Mouse (Mus musculus) forebrain, embryonic 14.5 days (tissue): ENCODE measurements at regions not wholly inside any gene's neighbourhood (a gene's known extent, or its start where the extent isn't known, plus 50 kb on each side); places are given as distances from the start of the nearest gene placed in this dataset.

ENCODE experiments used
- ATAC-seq: fragments of 200-750 bp; cut with Nextera tagmentation; 2 replicates; pipeline ENCODE4 v1.8.0; 2017; ENCODE audit warnings: mild to moderate bottlenecking, moderate library complexity
- DNase-seq: peaks from one replicate; pipeline ENCODE4 v3.0.0-alpha.2; 2015; ENCODE audit warnings: low spot score
- H3K27ac ChIP-seq: fragments of 300-500 bp; sonication (generic); 2 replicates; pipeline ENCODE4 v1.5.1; 2014; ENCODE audit warnings: low read depth, mild to moderate bottlenecking, control low read depth, low read length, moderate library complexity
- H3K27me3 ChIP-seq: fragments of 300-500 bp; sonication (generic); replicated peaks from 2 replicates; pipeline ENCODE4 v1.6.1; 2014; ENCODE audit warnings: low read length, control low read depth, mixed read lengths; ENCODE audit not compliant: control insufficient read depth, insufficient read depth
- H3K36me3 ChIP-seq: fragments of 300-500 bp; sonication (generic); 2 replicates; pipeline ENCODE4 v1.6.1; 2014; ENCODE audit warnings: low read length, control low read depth; ENCODE audit not compliant: control insufficient read depth, insufficient read depth
- H3K4me1 ChIP-seq: fragments of 300-500 bp; sonication (generic); 2 replicates; pipeline ENCODE4 v1.6.1; 2014; ENCODE audit warnings: antibody characterized with exemption, low read length, control low read depth; ENCODE audit not compliant: control insufficient read depth, insufficient read depth
- H3K4me2 ChIP-seq: fragments of 300-500 bp; sonication (generic); 2 replicates; pipeline ENCODE4 v1.6.1; 2014; ENCODE audit warnings: mild to moderate bottlenecking, control low read depth, low read length
- H3K4me3 ChIP-seq: fragments of 300-500 bp; sonication (generic); 2 replicates; pipeline ENCODE4 v1.5.1; 2014; ENCODE audit warnings: low read depth, low read length, control low read depth
- H3K9ac ChIP-seq: fragments of 300-500 bp; sonication (generic); 2 replicates; pipeline ENCODE4 v1.6.1; 2014; ENCODE audit warnings: mild to moderate bottlenecking, low read length, control low read depth, moderate library complexity
- H3K9me3 ChIP-seq: fragments of 300-500 bp; sonication (generic); replicated peaks from 2 replicates; pipeline ENCODE4 v1.6.1; 2016; ENCODE audit warnings: low read length, control low read depth, mixed read lengths; ENCODE audit not compliant: control insufficient read depth
- WGBS: fragments of 180-500 bp; shearing (Covaris S2); extraction: QIAGEN DNeasy Blood & Tissue Kit; methylation state at CpG from one replicate; pipeline ENCODE4 v1.1.7; 2014; 5-methylcytosine and 5-hydroxymethylcytosine counted together

DNA sequence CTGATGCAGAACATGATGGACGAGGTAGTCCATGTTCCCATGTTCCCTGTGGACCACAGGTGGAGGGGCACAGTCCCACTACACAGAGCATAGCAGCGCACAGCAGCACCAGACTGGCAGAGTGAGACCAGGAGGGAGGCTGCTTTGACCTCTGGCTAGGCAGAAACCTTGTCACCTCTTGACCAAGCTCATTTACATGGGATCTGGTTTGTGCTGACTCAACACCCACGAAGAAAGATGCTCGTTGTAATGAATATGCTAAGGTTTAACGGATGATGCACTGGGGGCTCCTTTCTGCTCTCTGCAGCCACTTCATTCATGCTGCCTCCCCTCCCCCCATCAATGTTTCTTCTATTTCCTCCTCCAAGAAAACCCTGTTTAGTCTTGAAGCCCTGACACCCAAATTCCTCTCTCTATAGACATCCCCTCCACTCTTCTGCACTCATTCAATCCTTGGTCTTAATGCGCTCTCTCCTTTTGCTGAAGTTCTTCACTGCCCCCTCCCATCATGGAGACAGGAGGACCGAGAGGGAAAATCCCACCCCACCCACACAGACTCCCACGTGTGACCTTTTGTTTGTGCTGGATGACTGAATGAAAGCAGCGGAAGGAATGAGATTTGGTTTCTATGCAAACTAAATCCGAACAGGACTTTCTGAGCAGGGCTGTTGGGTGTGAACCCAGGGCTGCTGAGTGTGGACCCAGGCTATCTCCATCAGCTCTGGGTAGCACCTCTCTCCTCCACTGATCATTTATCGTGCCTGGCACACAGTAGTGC, 156.6 kb upstream of the Spdye4c start:
- H3K9ac ChIP-seq, result no peak overlapping the region
- H3K9me3 ChIP-seq, result no peaks in the 10 kb centered on the region
- DNase-seq (no peak), ATAC-seq (no peak)
- H3K4me3 ChIP-seq, result no peak overlapping the region
- WGBS, result 40% methylated on average over 11 of the region's 11 CpGs
- H3K27ac ChIP-seq, result no peak overlapping the region
- no peaks in the 10 kb centered on the region for H3K36me3 ChIP-seq
- no peaks in the 10 kb centered on the region for H3K4me1 ChIP-seq
- no peaks in the 10 kb centered on the region for H3K27me3 ChIP-seq
- no peak overlapping the region for H3K4me2 ChIP-seq

DNA sequence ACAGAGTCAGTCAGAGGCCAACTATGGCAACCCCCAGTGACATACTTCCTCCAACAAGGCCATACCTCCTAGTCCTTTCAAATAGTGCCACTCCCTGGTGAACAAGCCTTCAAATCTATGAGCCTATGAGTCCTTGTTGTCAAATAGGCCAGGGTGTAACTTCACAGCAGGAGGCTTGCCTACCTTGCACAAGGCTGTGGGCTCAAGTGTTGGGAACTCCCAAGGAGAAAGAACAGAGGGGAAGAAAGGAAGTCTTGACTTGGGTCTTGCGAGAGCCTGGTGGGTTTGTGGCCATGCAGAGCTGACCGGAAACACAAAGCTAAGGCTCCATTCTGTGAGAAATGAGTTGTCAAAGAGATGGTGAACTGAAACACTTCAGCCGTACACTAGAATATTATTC, 154.6 kb upstream of the Spdye4c start:
- no peaks in the 10 kb centered on the region for H3K27me3 ChIP-seq
- no peak overlapping the region for H3K9ac ChIP-seq
- no peak overlapping the region for H3K27ac ChIP-seq
- H3K36me3 ChIP-seq, result no peaks in the 10 kb centered on the region
- DNase-seq (no peak), ATAC-seq (no peak)
- H3K9me3 ChIP-seq, result no peaks in the 10 kb centered on the region
- no peak overlapping the region for H3K4me3 ChIP-seq
- no peaks in the 10 kb centered on the region for H3K4me1 ChIP-seq
- no peak overlapping the region for H3K4me2 ChIP-seq
- 95% methylated on average over 3 of the region's 3 CpGs for WGBS

DNA sequence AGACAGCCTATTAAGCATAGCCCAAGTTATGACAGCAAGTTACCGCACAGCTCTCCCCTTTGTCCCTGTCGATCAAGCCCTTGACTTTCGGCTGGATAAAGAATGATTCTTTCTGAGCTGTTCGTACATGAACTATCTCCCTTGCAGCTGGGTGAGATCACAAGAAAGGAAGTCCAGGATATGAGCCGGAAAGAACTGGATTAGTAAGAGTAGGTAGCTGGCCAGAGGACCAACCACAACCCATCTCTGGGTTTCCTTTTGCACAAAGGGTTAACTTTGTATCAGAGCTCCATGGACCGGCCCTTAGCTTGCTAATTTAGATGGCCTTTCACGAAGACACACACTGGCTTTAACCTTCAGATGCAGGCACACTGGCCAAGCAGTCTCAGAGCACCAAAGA, 153.3 kb upstream of the Spdye4c start:
- ATAC-seq (no peak), DNase-seq (no peak)
- Histone ChIP-seq H3K4me3 (no peak overlapping the region), H3K4me2 (no peak overlapping the region), H3K27me3 (no peaks in the 10 kb centered on the region), H3K27ac (no peak overlapping the region), H3K9me3 (no peaks in the 10 kb centered on the region), H3K36me3 (no peaks in the 10 kb centered on the region), H3K9ac (no peak overlapping the region), H3K4me1 (no peaks in the 10 kb centered on the region)
- 67% methylated on average over 7 of the region's 7 CpGs for WGBS

DNA sequence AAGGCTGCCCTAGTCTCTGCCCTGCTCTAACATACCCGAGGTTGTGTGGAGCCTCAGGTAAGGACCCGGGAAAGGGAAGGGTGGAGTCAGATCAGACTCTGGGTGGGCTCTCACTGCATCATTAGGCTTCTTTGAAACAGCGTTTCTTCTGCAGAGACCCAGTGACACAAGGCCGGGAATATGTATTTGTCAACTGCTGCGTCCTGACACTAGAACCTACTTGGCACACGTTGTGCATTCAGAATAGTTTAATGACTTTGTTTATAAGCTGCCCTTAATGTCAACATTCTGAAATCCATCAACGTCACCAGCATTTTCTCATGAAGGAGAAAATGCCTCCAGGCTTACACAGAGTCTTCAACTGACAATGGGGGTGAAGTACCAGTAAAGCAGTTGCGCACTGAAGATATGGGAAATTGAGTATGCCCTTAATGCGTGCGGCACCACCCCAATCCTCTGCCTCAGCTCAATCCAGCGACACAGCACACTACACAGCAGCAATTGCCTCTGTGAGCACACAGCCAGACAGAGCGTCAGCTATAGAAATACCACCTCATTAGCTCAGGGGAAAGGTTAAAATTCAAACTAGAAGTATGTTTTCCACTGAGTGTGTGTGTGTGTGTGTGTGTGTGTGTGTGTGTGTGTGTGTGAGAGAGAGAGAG, 152.7 kb upstream of the Spdye4c start:
- WGBS, result 73% methylated on average over 12 of the region's 12 CpGs
- ATAC-seq, result no peak
- no peaks in the 10 kb centered on the region for H3K36me3 ChIP-seq

DNA sequence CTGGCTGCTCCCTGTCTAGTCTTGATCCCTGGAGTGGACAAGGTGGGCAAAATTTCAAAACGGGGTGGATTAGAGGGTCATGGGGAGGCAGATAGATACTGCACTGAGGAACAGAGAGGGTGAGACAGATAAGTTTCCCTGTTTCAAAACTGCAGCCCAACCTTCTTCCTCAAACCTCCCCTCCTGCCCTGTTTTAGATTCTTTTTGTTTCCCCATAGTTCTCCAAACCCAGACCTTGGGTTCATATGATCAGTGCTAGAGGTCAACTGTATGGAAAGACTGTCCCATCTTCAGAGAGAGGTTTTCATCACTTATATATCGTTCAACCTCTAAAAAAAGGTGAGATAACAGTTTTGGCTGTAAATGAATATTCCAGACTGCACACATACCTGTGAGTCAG, 152.1 kb upstream of the Spdye4c start:
- Histone ChIP-seq H3K4me1 (no peaks in the 10 kb centered on the region), H3K27me3 (no peaks in the 10 kb centered on the region), H3K9ac (no peak overlapping the region), H3K4me3 (no peak overlapping the region), H3K27ac (no peak overlapping the region), H3K4me2 (no peak overlapping the region), H3K36me3 (no peaks in the 10 kb centered on the region), H3K9me3 (no peaks in the 10 kb centered on the region)
- 84% methylated on average over 2 of the region's 2 CpGs for WGBS
- DNase-seq, result no peak
- ATAC-seq, result no peak

More for the DNA sequence above, 152.7 kb upstream of the Spdye4c start:
- no peak overlapping the region for H3K4me2 ChIP-seq
- H3K4me1 ChIP-seq, result no peaks in the 10 kb centered on the region
- H3K9me3 ChIP-seq, result no peaks in the 10 kb centered on the region
- no peak for DNase-seq
- H3K27ac ChIP-seq, result no peak overlapping the region
- H3K9ac ChIP-seq, result no peak overlapping the region
- H3K27me3 ChIP-seq, result no peaks in the 10 kb centered on the region
- H3K4me3 ChIP-seq, result no peak overlapping the region

DNA sequence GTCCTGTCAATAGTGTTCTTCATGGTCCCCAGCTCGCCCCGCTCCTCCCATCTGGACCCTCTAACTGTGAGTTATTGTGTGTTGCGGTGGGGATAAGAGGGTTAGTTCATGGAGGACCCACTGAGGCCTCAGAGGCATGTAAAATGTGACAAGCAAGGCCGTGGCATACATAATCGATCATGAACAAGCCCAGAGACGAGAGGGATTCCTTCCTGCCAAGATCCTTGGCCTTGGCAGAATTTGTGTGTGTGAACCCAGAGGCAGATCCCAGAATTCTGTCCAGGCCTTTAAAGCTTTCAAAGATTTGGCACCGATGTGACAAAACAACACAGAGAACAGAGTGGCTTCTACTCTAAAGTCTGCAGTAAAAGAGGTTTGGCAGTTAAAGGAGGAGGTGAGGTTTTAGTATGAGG, 146.4 kb upstream of the Spdye4c start:
- H3K36me3 ChIP-seq, result no peaks in the 10 kb centered on the region
- DNase-seq, result no peak
- no peak for ATAC-seq

DNA sequence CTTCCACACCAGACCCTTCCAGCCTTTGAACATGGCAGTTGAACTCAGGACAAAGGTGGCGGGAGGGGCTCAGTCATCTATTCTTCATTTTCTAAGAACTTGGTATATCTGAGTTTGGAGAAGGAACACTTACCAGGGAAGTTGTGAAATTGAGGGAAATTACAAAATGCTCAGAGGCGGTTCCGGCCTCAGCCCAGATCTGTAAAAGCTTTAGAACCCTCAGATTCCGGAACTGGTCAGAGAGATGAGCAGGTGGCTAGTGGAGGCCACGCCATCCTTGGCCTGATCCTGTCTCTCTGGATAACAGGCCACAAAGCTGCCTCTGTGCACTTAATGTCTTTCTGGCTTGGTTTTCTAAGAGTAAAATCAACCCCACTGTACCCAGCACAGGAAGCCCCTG, 145.6 kb upstream of the Spdye4c start:
- Histone ChIP-seq H3K4me3 (no peak overlapping the region), H3K27ac (no peak overlapping the region), H3K9ac (no peak overlapping the region), H3K4me1 (no peaks in the 10 kb centered on the region), H3K4me2 (no peak overlapping the region), H3K27me3 (no peaks in the 10 kb centered on the region), H3K36me3 (no peaks in the 10 kb centered on the region), H3K9me3 (no peaks in the 10 kb centered on the region)
- DNase-seq (no peak), ATAC-seq (no peak)
- WGBS, result 90% methylated on average over 5 of the region's 5 CpGs

More for the DNA sequence above, 146.4 kb upstream of the Spdye4c start:
- WGBS, result 66% methylated on average over 7 of the region's 7 CpGs
- Histone ChIP-seq H3K9ac (no peak overlapping the region), H3K4me2 (no peak overlapping the region), H3K9me3 (no peaks in the 10 kb centered on the region), H3K27ac (no peak overlapping the region), H3K27me3 (no peaks in the 10 kb centered on the region), H3K4me1 (no peaks in the 10 kb centered on the region), H3K4me3 (no peak overlapping the region)

DNA sequence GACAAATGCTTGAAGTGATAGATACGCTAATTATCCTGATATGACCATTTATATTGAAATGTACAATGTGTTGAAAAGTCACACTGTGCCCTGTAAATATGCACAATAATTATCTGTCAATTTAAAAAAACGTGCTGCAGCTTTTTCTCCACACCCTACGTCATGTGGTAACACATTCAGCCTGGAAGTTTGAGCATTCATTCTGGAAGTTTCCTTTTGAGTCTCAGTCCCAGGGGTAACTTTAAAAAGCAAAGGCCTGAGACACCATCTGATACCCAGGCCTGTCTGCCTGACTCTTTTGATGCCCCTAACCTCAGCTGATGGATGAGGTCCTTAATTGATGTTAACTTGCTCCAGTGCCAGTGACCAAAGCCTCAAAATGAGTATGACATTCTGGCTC, 141.7 kb upstream of the Spdye4c start:
- DNase-seq (no peak), ATAC-seq (no peak)
- 79% methylated on average over 3 of the region's 3 CpGs for WGBS
- no peak overlapping the region for H3K27ac ChIP-seq
- no peak overlapping the region for H3K4me2 ChIP-seq
- H3K27me3 ChIP-seq, result no peaks in the 10 kb centered on the region
- no peaks in the 10 kb centered on the region for H3K9me3 ChIP-seq
- no peak overlapping the region for H3K9ac ChIP-seq
- H3K4me1 ChIP-seq, result no peaks in the 10 kb centered on the region
- H3K36me3 ChIP-seq, result no peaks in the 10 kb centered on the region
- H3K4me3 ChIP-seq, result no peak overlapping the region

DNA sequence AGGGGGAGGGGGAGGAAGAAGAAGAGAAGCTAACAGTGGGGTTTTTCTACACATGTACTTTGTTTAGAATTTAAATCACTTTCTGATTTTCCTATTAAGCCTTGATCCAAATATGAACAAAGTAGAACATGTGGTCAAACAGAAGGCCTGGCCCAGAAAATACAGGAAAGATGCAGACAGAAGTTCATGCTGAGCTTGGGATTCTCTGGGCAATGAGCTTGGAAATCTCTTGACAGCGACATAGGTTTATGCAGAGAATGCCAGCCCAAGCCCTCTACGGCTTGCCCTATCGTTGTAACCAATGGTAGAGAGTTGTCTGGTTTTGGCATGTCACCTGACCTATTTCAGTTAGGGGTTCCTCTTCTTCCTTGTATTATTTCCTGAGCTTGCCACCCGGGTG, 141.0 kb upstream of the Spdye4c start:
- Histone ChIP-seq H3K36me3 (no peaks in the 10 kb centered on the region), H3K9me3 (no peaks in the 10 kb centered on the region), H3K4me2 (no peak overlapping the region), H3K27me3 (no peaks in the 10 kb centered on the region), H3K4me3 (no peak overlapping the region), H3K4me1 (no peaks in the 10 kb centered on the region), H3K27ac (no peak overlapping the region), H3K9ac (no peak overlapping the region)
- no peak for DNase-seq
- 92% methylated on average over 4 of the region's 4 CpGs for WGBS
- no peak for ATAC-seq
